Mouse (Mus musculus): ENCODE measurements around the gene Clic1. TPM values are rescaled to one million over a fixed set of nuclear protein-coding genes. Genes with fewer than 3 reads are reported as not detected.

Clic1 gene
- total and polyA plus RNA-seq, 3 experiments, result 32.5 to 44.4 (median 33.1) TPM

DNA sequence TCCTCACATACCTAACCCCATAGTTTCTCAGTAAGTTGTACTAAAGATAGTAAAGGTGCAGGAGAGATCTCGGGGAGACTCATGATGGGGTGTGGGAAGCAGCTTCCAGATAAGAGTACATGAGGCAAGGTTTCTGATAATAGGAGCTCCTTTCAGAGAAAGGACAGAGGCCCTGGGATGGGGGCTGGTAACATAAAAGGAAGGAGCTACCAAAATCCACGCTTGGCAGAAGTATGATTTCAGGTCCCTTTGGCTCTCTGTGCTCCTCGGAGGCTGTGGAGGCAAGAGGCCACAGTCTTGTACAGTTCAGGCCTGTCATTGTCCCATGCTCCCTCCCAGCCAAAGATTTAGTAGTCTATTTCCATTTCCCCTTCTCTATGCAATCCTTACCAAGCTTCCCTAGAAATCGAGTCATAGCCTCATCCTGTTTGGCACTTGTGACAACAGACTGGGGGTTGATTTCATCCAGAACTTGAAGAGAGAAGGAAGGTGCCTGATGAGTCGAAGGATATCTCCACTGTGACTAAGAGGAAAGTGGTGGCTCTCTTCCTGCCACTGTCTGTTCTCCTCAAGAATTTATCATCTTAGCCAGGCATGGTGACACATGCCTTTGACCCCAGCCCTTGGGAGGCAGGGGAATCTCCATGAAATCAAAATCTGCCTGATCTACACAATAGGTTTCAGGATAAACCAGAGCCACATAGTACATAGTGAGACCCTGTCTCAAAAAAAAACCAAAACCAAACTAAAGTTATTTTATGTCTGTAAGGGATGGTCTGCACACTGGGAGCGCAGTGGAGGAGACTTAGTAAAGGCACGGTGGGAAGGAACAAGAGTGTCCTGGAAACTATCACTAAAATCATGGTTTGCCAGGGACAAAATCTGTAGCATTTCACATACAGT lies 4.6 kb upstream of the Clic1 start:
- peaks cover 9% of the 10 kb centered on the region for H3K4me1 ChIP-seq (ENCODE audit: control insufficient read depth, insufficient read depth, low read length)
- no peak overlapping the region for H3K4me3 ChIP-seq
- intact Hi-C loops (cut with DNase I), result no loop called here
- WGBS, result 59% methylated on average over 7 of the region's 7 CpGs
- H3K27me3 ChIP-seq (ENCODE audit: control insufficient read depth, insufficient read depth, low read length), result no peaks in the 10 kb centered on the region
- no peaks in the 10 kb centered on the region for H3K36me3 ChIP-seq (ENCODE audit: control insufficient read depth, insufficient read depth, low read length)
- no peaks in the 10 kb centered on the region for H3K79me2 ChIP-seq (replicated peaks; ENCODE audit: control insufficient read depth, insufficient read depth, low read length)
- DNase-seq, result no peak
- TF ChIP-seq EP300 (IDR thresholded peaks at IDR 0.05; ENCODE audit: insufficient read depth, low read depth, low read length) (no peak), CTCF (IDR thresholded peaks at IDR 0.05) (no peak), POLR2A (IDR thresholded peaks at IDR 0.05; ENCODE audit: insufficient read depth, low read depth, low read length) (no peak)
- H3K27ac ChIP-seq, result no peak overlapping the region; the same call in 1 of the 2 replicates
- no peak overlapping the region for H3K9ac ChIP-seq (ENCODE audit: low read depth, low read length)

DNA sequence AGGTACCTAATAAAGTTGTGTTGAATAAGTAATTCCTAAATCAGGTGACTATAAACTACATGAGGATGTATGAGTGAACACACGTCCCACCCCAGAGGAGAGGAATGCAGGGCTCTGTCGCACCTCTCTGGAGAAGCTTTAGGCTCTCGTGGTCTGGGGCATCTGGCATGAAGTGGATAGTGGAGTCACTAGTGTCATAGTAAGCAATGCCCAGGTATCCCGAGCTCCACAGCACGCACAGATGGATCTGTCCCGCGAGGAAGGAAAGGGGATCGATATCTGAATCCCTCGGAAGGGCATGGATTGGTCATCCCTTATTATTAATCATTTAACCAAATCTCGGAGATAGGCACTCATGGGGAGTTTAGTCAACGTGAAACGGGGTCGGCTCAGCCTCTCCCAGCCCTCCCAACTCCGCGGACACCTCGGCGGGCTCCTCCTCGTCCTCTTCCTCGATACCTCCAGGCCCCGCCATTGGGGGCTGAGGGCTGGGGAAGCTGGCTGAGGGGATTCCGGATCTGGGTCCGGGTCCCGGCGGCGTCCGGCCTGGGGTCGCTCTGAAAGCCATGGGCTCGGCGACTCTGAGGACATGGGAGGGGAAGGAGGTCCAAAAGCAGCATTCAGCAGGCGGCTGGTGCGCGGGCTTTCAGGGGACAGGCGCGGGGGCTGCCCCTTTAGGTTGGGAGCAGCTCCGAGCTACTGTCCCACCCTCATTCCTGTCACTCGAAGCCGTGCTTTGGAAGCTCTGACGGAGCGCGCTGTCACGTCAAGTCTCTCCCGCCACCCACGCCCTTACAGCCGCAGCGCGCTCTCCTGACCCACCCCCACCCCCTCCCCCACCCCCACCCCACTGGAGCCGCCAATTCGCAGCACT lies 3.7 kb upstream of the Clic1 start:
- intact Hi-C loops (cut with DNase I), result loop anchor here (2.0 kb wide), 1 partner anchor 23 kb away; no protein-coding TSS in a partner anchor
- H3K9ac ChIP-seq (ENCODE audit: low read depth, low read length), result peak overlapping the region; percentile 74
- H3K4me1 ChIP-seq (ENCODE audit: control insufficient read depth, insufficient read depth, low read length), result peaks cover 9% of the 10 kb centered on the region

DNA sequence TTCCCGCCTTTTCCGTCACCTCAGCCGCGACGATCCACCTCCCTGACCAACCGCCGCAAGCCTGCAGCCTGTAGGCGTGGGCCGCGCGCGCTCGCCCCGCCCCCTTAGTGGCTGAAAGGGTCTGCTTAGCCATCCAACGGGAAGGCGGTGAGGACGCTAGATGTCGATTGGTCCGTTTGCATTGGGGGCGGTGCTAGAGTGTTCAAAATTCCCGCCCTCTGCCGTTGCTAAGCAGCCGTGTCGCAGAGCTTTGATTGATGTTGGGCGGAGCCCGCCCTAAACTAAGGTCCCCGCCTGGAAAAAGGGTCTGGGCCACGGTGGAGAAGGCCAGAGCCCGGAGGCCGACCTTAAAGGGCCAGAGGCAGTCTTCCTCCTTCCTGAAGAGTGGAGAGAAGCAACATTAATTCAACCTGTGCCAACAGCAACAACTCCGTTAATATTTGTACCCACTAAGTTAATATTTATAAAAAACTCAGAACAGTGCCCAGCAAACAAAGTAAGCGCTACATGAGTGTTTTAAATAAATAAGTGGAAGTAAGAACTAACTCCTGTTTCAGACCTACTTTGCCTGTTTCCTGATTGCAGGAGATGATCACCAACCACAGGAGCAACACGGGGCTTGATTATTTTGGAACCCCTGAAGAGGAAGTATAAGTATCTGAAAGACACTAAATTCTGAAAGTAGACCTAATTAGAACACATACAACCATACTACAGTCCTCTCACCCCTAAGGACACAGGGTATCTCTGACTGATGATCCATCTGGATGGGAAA lies 2.9 kb upstream of the Clic1 start, which contains the start of gene Msh5:
TSS of gene Msh5 (minus strand) at position 65 of the 775 bp plus-strand sequence.
- DNase-seq, result peak; percentile 97 to 98
- no peaks in the 10 kb centered on the region for H3K36me3 ChIP-seq (ENCODE audit: control insufficient read depth, insufficient read depth, low read length)
- H3K79me2 ChIP-seq (replicated peaks; ENCODE audit: control insufficient read depth, insufficient read depth, low read length), result no peaks in the 10 kb centered on the region
- peak within 1 kb of the TSS; percentile 74 for H3K9ac ChIP-seq (ENCODE audit: low read depth, low read length)
- 2% methylated on average over 33 of the region's 33 CpGs for WGBS
- peak within 1 kb of the TSS; percentile 85 for H3K27ac ChIP-seq
- peaks cover 9% of the 10 kb centered on the region for H3K4me1 ChIP-seq (ENCODE audit: control insufficient read depth, insufficient read depth, low read length)
- intact Hi-C loops (cut with DNase I), result loop anchor here (2.0 kb wide), 1 partner anchor 24 kb away; no protein-coding TSS in a partner anchor
- H3K27me3 ChIP-seq (ENCODE audit: control insufficient read depth, insufficient read depth, low read length), result no peaks in the 10 kb centered on the region
- 0 out of 2 replicates have a peak, but pooled peaks have one; percentile 25 for TF ChIP-seq EP300 (IDR thresholded peaks at IDR 0.05; ENCODE audit: insufficient read depth, low read depth, low read length)
- TF ChIP-seq POLR2A (IDR thresholded peaks at IDR 0.05; ENCODE audit: insufficient read depth, low read depth, low read length), result peak; percentile 59; the same call in 1 of the 2 replicates
- no peak for TF ChIP-seq CTCF (IDR thresholded peaks at IDR 0.05)
- peak within 1 kb of the TSS; percentile 45 for H3K4me3 ChIP-seq

More for the DNA sequence above, 3.7 kb upstream of the Clic1 start:
- TF ChIP-seq POLR2A (IDR thresholded peaks at IDR 0.05; ENCODE audit: insufficient read depth, low read depth, low read length), result peak; percentile 60; the same call in 1 of the 2 replicates
- no peak for TF ChIP-seq EP300 (IDR thresholded peaks at IDR 0.05; ENCODE audit: insufficient read depth, low read depth, low read length)
- TF ChIP-seq CTCF (IDR thresholded peaks at IDR 0.05), result no peak
- H3K36me3 ChIP-seq (ENCODE audit: control insufficient read depth, insufficient read depth, low read length), result no peaks in the 10 kb centered on the region
- H3K27me3 ChIP-seq (ENCODE audit: control insufficient read depth, insufficient read depth, low read length), result no peaks in the 10 kb centered on the region
- no peak for DNase-seq
- H3K79me2 ChIP-seq (replicated peaks; ENCODE audit: control insufficient read depth, insufficient read depth, low read length), result no peaks in the 10 kb centered on the region
- WGBS, result 4% methylated on average over 47 of the region's 48 CpGs
- H3K27ac ChIP-seq, result peak overlapping the region; percentile 80
- H3K4me3 ChIP-seq, result peak overlapping the region; percentile 45

DNA sequence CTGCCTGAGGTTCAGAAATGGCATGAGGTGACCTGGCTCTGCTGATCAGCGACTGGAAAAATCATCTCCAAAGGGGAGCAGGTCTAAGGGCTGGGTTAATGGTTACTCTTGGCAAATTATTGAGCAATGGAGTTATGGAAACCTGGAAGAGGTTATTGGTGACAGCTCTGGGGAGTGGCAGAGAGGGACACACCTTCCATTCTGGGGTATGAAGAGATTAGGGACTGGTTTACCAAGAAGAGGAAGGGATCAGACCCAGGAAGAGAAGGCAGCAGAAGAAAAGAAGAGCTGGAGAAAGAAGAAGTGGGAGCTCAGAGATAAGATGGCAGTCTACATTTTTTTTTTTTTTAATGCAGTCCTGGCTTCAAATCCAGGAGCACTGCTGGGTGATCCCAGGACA lies 2.1 kb upstream of the Clic1 start:
- H3K4me1 ChIP-seq (ENCODE audit: control insufficient read depth, insufficient read depth, low read length), result peaks cover 14% of the 10 kb centered on the region
- no peaks in the 10 kb centered on the region for H3K79me2 ChIP-seq (replicated peaks; ENCODE audit: control insufficient read depth, insufficient read depth, low read length)
- H3K36me3 ChIP-seq (ENCODE audit: control insufficient read depth, insufficient read depth, low read length), result no peaks in the 10 kb centered on the region
- WGBS, result 37% methylated on average over 1 of the region's 1 CpGs
- H3K4me3 ChIP-seq, result no peak overlapping the region
- peak overlapping the region; percentile 39; the same call in 1 of the 2 replicates for H3K9ac ChIP-seq (ENCODE audit: low read depth, low read length)
- no peak for DNase-seq
- intact Hi-C loops (cut with DNase I), result loop anchor here (2.0 kb wide), 1 partner anchor 25 kb away; no protein-coding TSS in a partner anchor
- no peaks in the 10 kb centered on the region for H3K27me3 ChIP-seq (ENCODE audit: control insufficient read depth, insufficient read depth, low read length)
- TF ChIP-seq EP300 (IDR thresholded peaks at IDR 0.05; ENCODE audit: insufficient read depth, low read depth, low read length) (no peak), POLR2A (IDR thresholded peaks at IDR 0.05; ENCODE audit: insufficient read depth, low read depth, low read length) (no peak), CTCF (IDR thresholded peaks at IDR 0.05) (no peak)
- H3K27ac ChIP-seq, result peak overlapping the region; percentile 85
